Mouse (Mus musculus) neural tube, postnatal 0 days (tissue): Measurements from ENCODE around the gene Apol7c. TPM values are rescaled to one million over a fixed set of nuclear protein-coding genes. Genes with fewer than 3 reads are reported as not detected.

ENCODE experiments used
- polyA plus RNA-seq: library from polyadenylated mRNA; unstranded; fragments of >200 nt; fragmentation: Nextera tagmentation; extraction: Ambion mirVana; gene quantifications from 2 replicates; pipeline ENCODE4 v1.2.1, GENCODE M21; 2015

Apol7c gene
- polyA plus RNA-seq: not detected in 2 replicates

GRCm38 (mm10) chr15:77533216-77533615 lies at the start of gene Apol7c:
Apol7c (minus strand) TSS chr15:77533316.

GRCm38 (mm10) chr15:77561792-77562191 lies 28.7 kb upstream of the Apol7c start, which contains the start of gene 1700025B11Rik:
1700025B11Rik (minus strand) TSS chr15:77561892.

GRCm38 (mm10) chr15:77507966-77508365 lies 25.1 kb downstream of the Apol7c start, which contains the start of gene Apol11a:
Apol11a (plus strand) TSS chr15:77508271.

GRCm38 (mm10) chr15:77476693-77477092 lies 56.4 kb downstream of the Apol7c start, which contains the start of gene Apol10a:
Apol10a (plus strand) TSS chr15:77477047.

Other genes with a start within 250 kb of the Apol7c start
- 59.2 and 80.5 TPM in 2 replicates for gene Rbfox2, start 226.3 kb downstream of the Apol7c start, polyA plus RNA-seq
- not detected in 2 replicates for gene Apol7a, start 134.2 kb downstream of the Apol7c start, polyA plus RNA-seq
- gene Apol9a, start 122.2 kb downstream of the Apol7c start, polyA plus RNA-seq: 0.65 and 2.1 TPM in 2 replicates
- gene Apol7b, start 85.8 kb downstream of the Apol7c start, polyA plus RNA-seq: not detected in 2 replicates
- not detected in 2 replicates for gene Apol10a, start 56.3 kb downstream of the Apol7c start, polyA plus RNA-seq
- not detected in 2 replicates for gene Apol11a, start 25.0 kb downstream of the Apol7c start, polyA plus RNA-seq
- gene 1700025B11Rik, start 28.6 kb upstream of the Apol7c start, polyA plus RNA-seq: not detected in 2 replicates
- 0.08 and 0.09 TPM in 2 replicates for gene Apol10b, start 62.8 kb upstream of the Apol7c start, polyA plus RNA-seq
- gene Gm36245, start 65.9 kb upstream of the Apol7c start, polyA plus RNA-seq: not detected in 2 replicates
- gene Apol11b, start 110.0 kb upstream of the Apol7c start, polyA plus RNA-seq: not detected in 2 replicates
- not detected in 2 replicates for gene Apol7e, start 165.5 kb upstream of the Apol7c start, polyA plus RNA-seq
- gene Apol9b, start 195.7 kb upstream of the Apol7c start, polyA plus RNA-seq: 0.81 TPM in 1 of 2 replicates, not detected in the other
- gene Apol8, start 223.7 kb upstream of the Apol7c start, polyA plus RNA-seq: 0.23 and 0.38 TPM in 2 replicates